Mouse (Mus musculus): ENCODE measurements around the gene C530025M09Rik. TPM values are rescaled to one million over a fixed set of nuclear protein-coding genes. Genes with fewer than 3 reads are reported as not detected.

C530025M09Rik gene
- polyA plus RNA-seq, 1 experiment: not detected

- H3K4me3 ChIP-seq (ENCODE audit: control insufficient read depth, insufficient read depth, low read length): no peak overlapping the region
- WGBS: 92% methylated on average over 3 of the region's 3 CpGs
- H3K27me3 ChIP-seq (ENCODE audit: control insufficient read depth, insufficient read depth, low read length): no peaks in the 10 kb centered on the region
- TF ChIP-seq CTCF (IDR thresholded peaks at IDR 0.05; ENCODE audit: borderline replicate concordance, control insufficient read depth, extremely low read depth, insufficient read depth, low read length, poor library complexity) (no peak), POLR2A (IDR thresholded peaks at IDR 0.05; ENCODE audit: control insufficient read depth, extremely low read depth, insufficient read depth, low read length, poor library complexity) (no peak)
- H3K27ac ChIP-seq (ENCODE audit: control insufficient read depth, insufficient read depth, low read length): no peak overlapping the region
- no peak for DNase-seq
- H3K36me3 ChIP-seq (ENCODE audit: control insufficient read depth, insufficient read depth, low read length): no peaks in the 10 kb centered on the region
- no peaks in the 10 kb centered on the region for H3K4me1 ChIP-seq (replicated peaks; ENCODE audit: control insufficient read depth, insufficient read depth, low read length)
Observed at GRCm38 (mm10) chr2:149861002-149861401, 30.0 kb upstream of the C530025M09Rik start.

- 69% methylated on average over 4 of the region's 4 CpGs for WGBS
- H3K4me1 ChIP-seq (replicated peaks; ENCODE audit: control insufficient read depth, insufficient read depth, low read length): no peaks in the 10 kb centered on the region
- TF ChIP-seq CTCF (IDR thresholded peaks at IDR 0.05; ENCODE audit: borderline replicate concordance, control insufficient read depth, extremely low read depth, insufficient read depth, low read length, poor library complexity) (no peak), POLR2A (IDR thresholded peaks at IDR 0.05; ENCODE audit: control insufficient read depth, extremely low read depth, insufficient read depth, low read length, poor library complexity) (no peak)
Observed at GRCm38 (mm10) chr2:149848778-149849177, 17.8 kb upstream of the C530025M09Rik start.

GRCm38 (mm10) chr2:149844575-149844974 is 13.6 kb upstream of the C530025M09Rik start:
- Histone ChIP-seq H3K4me3 (ENCODE audit: control insufficient read depth, insufficient read depth, low read length) (no peak overlapping the region), H3K36me3 (ENCODE audit: control insufficient read depth, insufficient read depth, low read length) (no peaks in the 10 kb centered on the region), H3K27ac (ENCODE audit: control insufficient read depth, insufficient read depth, low read length) (no peak overlapping the region), H3K27me3 (ENCODE audit: control insufficient read depth, insufficient read depth, low read length) (no peaks in the 10 kb centered on the region), H3K4me1 (replicated peaks; ENCODE audit: control insufficient read depth, insufficient read depth, low read length) (no peaks in the 10 kb centered on the region)
- WGBS: 79% methylated on average over 2 of the region's 2 CpGs
- DNase-seq: no peak
- TF ChIP-seq CTCF (IDR thresholded peaks at IDR 0.05; ENCODE audit: borderline replicate concordance, control insufficient read depth, extremely low read depth, insufficient read depth, low read length, poor library complexity) (no peak), POLR2A (IDR thresholded peaks at IDR 0.05; ENCODE audit: control insufficient read depth, extremely low read depth, insufficient read depth, low read length, poor library complexity) (no peak)

More at GRCm38 (mm10) chr2:149848778-149849177, 17.8 kb upstream of the C530025M09Rik start:
- H3K27me3 ChIP-seq (ENCODE audit: control insufficient read depth, insufficient read depth, low read length): no peaks in the 10 kb centered on the region
- no peaks in the 10 kb centered on the region for H3K36me3 ChIP-seq (ENCODE audit: control insufficient read depth, insufficient read depth, low read length)
- DNase-seq: no peak
- H3K27ac ChIP-seq (ENCODE audit: control insufficient read depth, insufficient read depth, low read length): no peak overlapping the region
- no peak overlapping the region for H3K4me3 ChIP-seq (ENCODE audit: control insufficient read depth, insufficient read depth, low read length)

GRCm38 (mm10) chr2:149839666-149840065 is 8.7 kb upstream of the C530025M09Rik start:
- H3K4me3 ChIP-seq (ENCODE audit: control insufficient read depth, insufficient read depth, low read length): no peak overlapping the region
- no peak for DNase-seq
- no peaks in the 10 kb centered on the region for H3K36me3 ChIP-seq (ENCODE audit: control insufficient read depth, insufficient read depth, low read length)
- no peak overlapping the region for H3K27ac ChIP-seq (ENCODE audit: control insufficient read depth, insufficient read depth, low read length)
- H3K27me3 ChIP-seq (ENCODE audit: control insufficient read depth, insufficient read depth, low read length): no peaks in the 10 kb centered on the region
- no peaks in the 10 kb centered on the region for H3K4me1 ChIP-seq (replicated peaks; ENCODE audit: control insufficient read depth, insufficient read depth, low read length)
- 76% methylated on average over 2 of the region's 2 CpGs for WGBS
- TF ChIP-seq CTCF (IDR thresholded peaks at IDR 0.05; ENCODE audit: borderline replicate concordance, control insufficient read depth, extremely low read depth, insufficient read depth, low read length, poor library complexity) (no peak), POLR2A (IDR thresholded peaks at IDR 0.05; ENCODE audit: control insufficient read depth, extremely low read depth, insufficient read depth, low read length, poor library complexity) (no peak)

GRCm38 (mm10) chr2:149836471-149837135 is 5.6 kb upstream of the C530025M09Rik start:
- 80% methylated on average over 2 of the region's 2 CpGs for WGBS
- DNase-seq: no peak
- TF ChIP-seq CTCF (IDR thresholded peaks at IDR 0.05; ENCODE audit: borderline replicate concordance, control insufficient read depth, extremely low read depth, insufficient read depth, low read length, poor library complexity): no peak
- TF ChIP-seq POLR2A (IDR thresholded peaks at IDR 0.05; ENCODE audit: control insufficient read depth, extremely low read depth, insufficient read depth, low read length, poor library complexity): no peak
- Histone ChIP-seq H3K27me3 (ENCODE audit: control insufficient read depth, insufficient read depth, low read length) (no peaks in the 10 kb centered on the region), H3K4me1 (replicated peaks; ENCODE audit: control insufficient read depth, insufficient read depth, low read length) (no peaks in the 10 kb centered on the region), H3K27ac (ENCODE audit: control insufficient read depth, insufficient read depth, low read length) (no peak overlapping the region), H3K36me3 (ENCODE audit: control insufficient read depth, insufficient read depth, low read length) (no peaks in the 10 kb centered on the region), H3K4me3 (ENCODE audit: control insufficient read depth, insufficient read depth, low read length) (no peak overlapping the region)

- 94% methylated on average over 1 of the region's 1 CpGs for WGBS
- H3K27me3 ChIP-seq (ENCODE audit: control insufficient read depth, insufficient read depth, low read length): peaks cover 2% of the 10 kb centered on the region; the same call in 1 of the 2 replicates
Observed at GRCm38 (mm10) chr2:149835091-149835490, 4.1 kb upstream of the C530025M09Rik start.

More at GRCm38 (mm10) chr2:149835091-149835490, 4.1 kb upstream of the C530025M09Rik start:
- no peak for TF ChIP-seq POLR2A (IDR thresholded peaks at IDR 0.05; ENCODE audit: control insufficient read depth, extremely low read depth, insufficient read depth, low read length, poor library complexity)
- no peak for TF ChIP-seq CTCF (IDR thresholded peaks at IDR 0.05; ENCODE audit: borderline replicate concordance, control insufficient read depth, extremely low read depth, insufficient read depth, low read length, poor library complexity)
- H3K4me1 ChIP-seq (replicated peaks; ENCODE audit: control insufficient read depth, insufficient read depth, low read length): no peaks in the 10 kb centered on the region
- H3K4me3 ChIP-seq (ENCODE audit: control insufficient read depth, insufficient read depth, low read length): no peak overlapping the region
- H3K27ac ChIP-seq (ENCODE audit: control insufficient read depth, insufficient read depth, low read length): no peak overlapping the region
- no peaks in the 10 kb centered on the region for H3K36me3 ChIP-seq (ENCODE audit: control insufficient read depth, insufficient read depth, low read length)
- DNase-seq: no peak
